Mouse (Mus musculus) C2C12 (cell line): Measurements from ENCODE around the gene Morn1.

Source experiments
- CTCF ChIP-seq: IDR thresholded peaks from one replicate; pipeline ENCODE4 v1.5.1; 2011; ENCODE audit not compliant: control insufficient read depth, insufficient read depth, insufficient read length
- MYOD1 ChIP-seq: IDR thresholded peaks from one replicate; pipeline ENCODE4 v1.6.1; 2011; ENCODE audit warnings: low read depth; ENCODE audit not compliant: control insufficient read depth, insufficient read length
- MYOG ChIP-seq: IDR thresholded peaks from one replicate; pipeline ENCODE4 v1.6.1; 2011; ENCODE audit not compliant: control insufficient read depth, insufficient read length; ENCODE audit errors: extremely low read depth
- USF1 ChIP-seq: IDR thresholded peaks from one replicate; pipeline ENCODE4 v1.6.1; 2011; ENCODE audit warnings: low read depth, mild to moderate bottlenecking, control low read depth, moderate library complexity

GRCm38 (mm10) chr4:155164550-155164949, 78.2 kb downstream of the Morn1 start:
- no peak for TF ChIP-seq CTCF
- TF ChIP-seq USF1, result no peak
- peak; percentile 6 for TF ChIP-seq MYOD1
- TF ChIP-seq MYOG, result no peak
